Mouse (Mus musculus) ES-E14 (cell line): Measurements from ENCODE around the gene Elfn2.

Source experiments
- CHD2 ChIP-seq: IDR thresholded peaks from 2 replicates; pipeline ENCODE4 v1.6.1; 2014; ENCODE audit warnings: mild to moderate bottlenecking, low read depth, low read length, inconsistent platforms
- HCFC1 ChIP-seq: IDR thresholded peaks from 2 replicates; pipeline ENCODE4 v1.6.1; 2012; ENCODE audit warnings: low read length, inconsistent platforms, borderline replicate concordance; ENCODE audit not compliant: insufficient read depth
- MAFK ChIP-seq: IDR thresholded peaks from 2 replicates; pipeline ENCODE4 v1.6.1; 2014; ENCODE audit warnings: mild to moderate bottlenecking, low read depth, low read length, inconsistent platforms; ENCODE audit not compliant: insufficient read depth
- ZC3H11A ChIP-seq: IDR thresholded peaks from 2 replicates; pipeline ENCODE4 v1.6.1; 2012; ENCODE audit warnings: low read depth, mild to moderate bottlenecking, inconsistent platforms, low read length, borderline replicate concordance
- ZNF384 ChIP-seq: IDR thresholded peaks from 2 replicates; pipeline ENCODE4 v1.6.1; 2012; ENCODE audit warnings: low read depth, low read length, inconsistent platforms

- TF ChIP-seq MAFK (no peak), CHD2 (no peak), ZNF384 (no peak), ZC3H11A (no peak), HCFC1 (no peak)
These were observed 35.6 kb upstream of the Elfn2 start for GRCm38 (mm10) chr15:78754144-78754543.
